Mouse (Mus musculus) midbrain, embryonic 13.5 days (tissue): ENCODE measurements around the gene Pcsk5. TPM values are rescaled to one million over a fixed set of nuclear protein-coding genes. Genes with fewer than 3 reads are reported as not detected.

Experiments used
- ATAC-seq: fragments of 200-750 bp; cut with Nextera tagmentation; 2 replicates; pipeline ENCODE4 v1.8.0; 2017; ENCODE audit warnings: mild to moderate bottlenecking, moderate TSS enrichment, moderate library complexity
- H3K27ac ChIP-seq: fragments of 300-500 bp; sonication (generic); 2 replicates; pipeline ENCODE4 v1.5.1; 2015; ENCODE audit warnings: inconsistent platforms, mild to moderate bottlenecking, moderate library complexity
- H3K27me3 ChIP-seq: fragments of 300-500 bp; sonication (generic); 2 replicates; pipeline ENCODE4 v1.6.1; 2015; ENCODE audit warnings: mild to moderate bottlenecking, inconsistent platforms
- H3K36me3 ChIP-seq: fragments of 300-500 bp; sonication (generic); 2 replicates; pipeline ENCODE4 v1.6.1; 2015; ENCODE audit warnings: mild to moderate bottlenecking, inconsistent platforms
- H3K4me1 ChIP-seq: fragments of 300-500 bp; sonication (generic); replicated peaks from 2 replicates; pipeline ENCODE4 v1.6.1; 2015; ENCODE audit warnings: inconsistent platforms
- H3K4me2 ChIP-seq: fragments of 300-500 bp; sonication (generic); replicated peaks from 2 replicates; pipeline ENCODE4 v1.6.1; 2015; ENCODE audit warnings: moderate library complexity, mild to moderate bottlenecking, inconsistent platforms
- H3K4me3 ChIP-seq: fragments of 300-500 bp; sonication (generic); replicated peaks from 2 replicates; pipeline ENCODE4 v1.5.1; 2015; ENCODE audit warnings: mild to moderate bottlenecking, inconsistent platforms
- H3K9ac ChIP-seq: fragments of 300-500 bp; sonication (generic); replicated peaks from 2 replicates; pipeline ENCODE4 v1.6.1; 2015; ENCODE audit warnings: mild to moderate bottlenecking, inconsistent platforms
- H3K9me3 ChIP-seq: fragments of 300-500 bp; sonication (generic); 2 replicates; pipeline ENCODE4 v1.6.1; 2016; ENCODE audit warnings: mild to moderate bottlenecking, inconsistent platforms
- WGBS: fragments of 180-500 bp; shearing (Covaris S2); methylation state at CpG from one replicate; pipeline ENCODE4 v1.1.7; 2015; 5-methylcytosine and 5-hydroxymethylcytosine counted together
- polyA plus RNA-seq: library from polyadenylated mRNA; unstranded; fragments of >200 nt; fragmentation: Nextera tagmentation; extraction: Ambion mirVana; gene quantifications from 2 replicates; pipeline ENCODE4 v1.2.1, GENCODE M21; 2015

Gene Pcsk5
- polyA plus RNA-seq: 6.1 and 7.1 TPM in 2 replicates

DNA sequence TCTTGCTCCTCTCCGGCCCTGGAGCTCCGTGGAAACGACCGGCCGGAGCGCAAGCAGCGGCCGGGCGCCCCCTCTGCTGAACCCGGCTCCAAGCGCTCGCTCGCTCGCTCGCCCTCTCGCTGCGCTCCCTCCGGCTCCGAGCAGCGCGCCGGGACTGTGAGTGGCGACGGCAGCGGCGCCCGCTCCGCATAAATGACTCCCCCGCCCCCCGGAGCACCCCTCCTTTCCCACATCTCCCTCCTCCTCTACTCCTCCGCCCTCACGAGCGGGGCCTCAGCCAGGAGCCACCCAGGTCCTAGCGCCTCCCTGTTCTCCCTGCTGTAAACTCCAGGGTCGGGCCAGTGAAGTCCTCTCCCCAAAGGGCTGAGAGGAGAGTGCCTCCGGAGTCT, at the start of gene Pcsk5:
TSS of gene Pcsk5 (minus strand) at position 162 of the 389 bp plus-strand sequence.
- peak; percentile 97 for ATAC-seq
- Histone ChIP-seq H3K4me3 (peak within 1 kb of the TSS; percentile 59), H3K4me1 (peaks cover 23% of the 10 kb centered on the region), H3K4me2 (peak within 1 kb of the TSS; percentile 90), H3K9ac (peak within 1 kb of the TSS; percentile 69), H3K27me3 (peaks cover 36% of the 10 kb centered on the region), H3K27ac (peak within 1 kb of the TSS; percentile 80), H3K36me3 (no peaks in the 10 kb centered on the region), H3K9me3 (no peaks in the 10 kb centered on the region)
- 0% methylated on average over 24 of the region's 36 CpGs for WGBS

DNA sequence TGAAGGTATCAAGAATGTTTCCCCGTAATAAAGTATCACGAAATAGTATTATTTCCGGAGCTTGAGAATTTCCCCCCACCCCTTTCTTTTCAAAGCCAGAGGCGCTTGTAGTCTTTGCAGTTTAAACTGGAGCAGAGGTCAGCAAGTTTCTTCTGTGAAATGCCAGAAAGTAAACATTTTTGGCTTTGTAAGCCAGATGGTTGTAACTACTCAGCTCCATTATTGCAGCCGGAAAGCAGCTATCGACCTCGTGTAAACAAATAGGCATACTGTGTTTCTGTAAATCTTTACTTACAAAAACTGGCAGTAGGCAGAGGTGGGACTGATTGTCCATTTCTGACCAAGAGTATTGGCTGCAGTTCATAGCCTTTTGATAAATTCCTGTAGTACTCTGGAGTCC, 38.4 kb upstream of the Pcsk5 start:
- Histone ChIP-seq H3K4me2 (no peak overlapping the region), H3K9ac (no peak overlapping the region), H3K27ac (no peak overlapping the region), H3K9me3 (no peaks in the 10 kb centered on the region), H3K27me3 (no peaks in the 10 kb centered on the region), H3K36me3 (no peaks in the 10 kb centered on the region), H3K4me1 (no peaks in the 10 kb centered on the region), H3K4me3 (no peak overlapping the region)
- WGBS: 83% methylated on average over 7 of the region's 7 CpGs
- no peak for ATAC-seq

DNA sequence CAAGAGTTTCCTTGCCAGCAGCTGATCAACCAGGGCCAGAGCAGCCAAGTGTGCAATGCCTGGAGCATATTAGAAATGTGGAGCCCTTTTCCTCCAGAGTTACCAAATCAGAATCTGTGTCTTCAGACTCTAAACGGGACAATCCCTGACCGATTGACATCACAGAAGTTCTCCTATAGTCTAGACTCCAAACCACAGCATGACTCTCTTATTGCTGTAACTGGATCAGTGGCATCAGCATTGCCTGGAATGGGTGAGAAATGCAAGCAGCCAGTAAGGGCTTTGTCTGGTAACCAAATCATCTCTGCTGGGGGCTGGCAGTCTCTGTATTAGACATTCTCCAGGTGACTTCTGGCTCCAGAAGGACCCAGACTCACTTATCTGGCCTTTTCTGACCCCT, 37.0 kb upstream of the Pcsk5 start:
- Histone ChIP-seq H3K36me3 (no peaks in the 10 kb centered on the region), H3K27ac (no peak overlapping the region), H3K4me3 (no peak overlapping the region), H3K4me2 (no peak overlapping the region), H3K9me3 (no peaks in the 10 kb centered on the region), H3K9ac (no peak overlapping the region), H3K4me1 (no peaks in the 10 kb centered on the region), H3K27me3 (no peaks in the 10 kb centered on the region)
- WGBS: 63% methylated on average over 2 of the region's 2 CpGs
- no peak for ATAC-seq

DNA sequence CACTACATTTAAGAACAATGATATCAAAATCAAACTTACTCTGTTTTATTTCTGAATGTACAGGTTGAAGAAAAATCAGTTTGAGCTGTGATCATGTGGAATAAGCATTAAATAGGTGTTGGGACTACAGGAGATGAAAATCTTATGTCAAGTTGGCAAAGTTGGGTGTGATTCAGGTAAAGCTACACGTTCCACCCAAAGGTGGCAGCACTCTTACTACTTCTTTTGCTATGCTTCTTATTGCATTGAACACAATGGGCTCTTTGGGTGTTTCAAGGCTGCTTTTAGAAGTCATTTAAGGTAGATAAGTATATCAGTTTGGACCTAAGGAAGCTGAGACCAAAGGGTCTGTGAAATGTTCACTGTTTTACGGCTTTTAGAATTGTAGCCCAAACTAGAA, 36.3 kb upstream of the Pcsk5 start:
- Histone ChIP-seq H3K4me3 (no peak overlapping the region), H3K9me3 (no peaks in the 10 kb centered on the region), H3K27me3 (no peaks in the 10 kb centered on the region), H3K4me1 (no peaks in the 10 kb centered on the region), H3K4me2 (no peak overlapping the region), H3K9ac (no peak overlapping the region), H3K36me3 (no peaks in the 10 kb centered on the region), H3K27ac (no peak overlapping the region)
- ATAC-seq: no peak
- 65% methylated on average over 2 of the region's 2 CpGs for WGBS

DNA sequence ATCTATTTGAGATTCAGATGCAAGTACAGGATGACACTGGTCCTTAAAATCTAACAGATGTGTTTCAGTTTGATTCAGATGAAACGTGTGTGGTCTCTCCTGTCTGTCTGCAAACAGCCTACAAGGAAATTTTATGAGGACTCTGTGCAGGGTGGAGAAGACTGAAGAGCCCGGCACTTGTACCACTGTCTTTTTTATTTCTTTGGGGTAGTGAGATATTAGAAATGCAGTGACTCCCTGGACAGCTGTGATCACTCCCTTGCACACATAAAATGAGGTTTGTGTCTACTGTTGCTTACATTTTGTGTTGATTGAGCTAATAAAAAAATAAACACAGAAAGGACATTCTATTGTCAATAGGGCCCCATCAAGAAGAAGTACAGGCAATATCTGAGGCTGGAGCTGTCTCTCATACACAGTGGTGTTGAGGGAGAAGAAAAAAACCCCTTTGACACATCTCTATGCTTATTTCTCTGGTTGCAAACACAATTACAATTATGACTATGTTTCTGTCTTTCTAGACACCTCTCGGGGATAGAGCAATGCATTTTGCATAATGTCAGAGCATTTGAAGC, 29.0 kb upstream of the Pcsk5 start:
- Histone ChIP-seq H3K9me3 (no peaks in the 10 kb centered on the region), H3K4me1 (no peaks in the 10 kb centered on the region), H3K4me3 (no peak overlapping the region), H3K9ac (no peak overlapping the region), H3K36me3 (no peaks in the 10 kb centered on the region), H3K27me3 (no peaks in the 10 kb centered on the region), H3K4me2 (no peak overlapping the region), H3K27ac (no peak overlapping the region)
- no peak for ATAC-seq
- 82% methylated on average over 3 of the region's 3 CpGs for WGBS

DNA sequence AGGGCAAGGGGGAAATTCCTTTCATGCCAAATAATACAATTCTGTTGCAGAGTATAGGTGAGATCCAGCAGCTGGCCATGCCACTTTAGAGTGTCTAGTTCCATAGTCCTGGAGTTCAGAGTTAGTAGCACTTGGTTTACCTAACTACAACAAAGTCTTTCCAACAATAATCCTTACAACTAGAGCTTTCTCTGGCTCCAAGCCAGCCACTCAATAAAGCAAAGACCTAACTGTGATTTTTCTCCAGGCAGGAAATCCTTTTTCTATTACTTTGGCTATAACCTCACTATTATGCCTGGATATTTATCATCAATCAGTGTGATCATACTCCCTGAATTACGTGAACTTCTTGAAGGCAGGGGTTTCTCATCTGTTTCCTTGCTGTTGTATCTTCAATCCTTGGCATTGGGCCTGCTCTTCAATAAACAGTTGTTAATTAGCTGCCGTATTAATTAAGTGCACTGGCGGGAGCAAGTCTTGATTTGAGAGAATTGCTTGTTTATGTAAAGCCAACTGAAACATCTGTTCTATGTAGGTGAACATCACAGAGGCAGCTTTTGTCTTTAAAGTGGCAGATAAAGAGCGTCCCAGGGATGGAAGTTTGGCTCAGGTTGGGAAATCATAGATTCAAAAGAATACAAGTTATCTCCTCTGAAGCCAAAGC, 23.1 kb upstream of the Pcsk5 start:
- H3K4me1 ChIP-seq: no peaks in the 10 kb centered on the region
- H3K27me3 ChIP-seq: no peaks in the 10 kb centered on the region
- H3K36me3 ChIP-seq: no peaks in the 10 kb centered on the region
- no peak overlapping the region for H3K27ac ChIP-seq
- no peak overlapping the region for H3K4me2 ChIP-seq
- WGBS: 71% methylated on average over 4 of the region's 4 CpGs
- no peak overlapping the region for H3K4me3 ChIP-seq
- H3K9ac ChIP-seq: no peak overlapping the region
- H3K9me3 ChIP-seq: no peaks in the 10 kb centered on the region
- ATAC-seq: no peak

DNA sequence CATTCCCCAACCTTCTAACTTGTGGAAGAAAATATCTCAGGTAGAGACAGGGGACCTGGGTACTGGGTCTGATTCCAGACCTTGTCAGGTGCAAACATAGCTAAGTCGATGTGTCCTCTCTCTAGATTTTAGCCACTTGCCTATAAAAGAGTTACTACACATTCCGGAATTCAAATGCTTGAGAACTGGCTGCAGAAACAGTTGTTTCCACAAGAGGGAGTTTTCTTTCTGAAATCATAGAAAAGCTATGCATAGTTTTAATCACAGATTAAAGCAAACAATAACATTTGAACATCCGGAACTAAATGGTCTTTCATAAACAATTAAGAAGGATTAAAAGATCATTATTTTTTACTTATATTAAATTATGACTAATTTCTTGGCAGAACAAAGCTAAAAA, 19.3 kb upstream of the Pcsk5 start:
- Histone ChIP-seq H3K27ac (no peak overlapping the region), H3K9me3 (no peaks in the 10 kb centered on the region), H3K36me3 (no peaks in the 10 kb centered on the region), H3K4me3 (no peak overlapping the region), H3K27me3 (no peaks in the 10 kb centered on the region), H3K4me2 (no peak overlapping the region), H3K4me1 (no peaks in the 10 kb centered on the region), H3K9ac (no peak overlapping the region)
- WGBS: 76% methylated on average over 3 of the region's 3 CpGs
- ATAC-seq: no peak

DNA sequence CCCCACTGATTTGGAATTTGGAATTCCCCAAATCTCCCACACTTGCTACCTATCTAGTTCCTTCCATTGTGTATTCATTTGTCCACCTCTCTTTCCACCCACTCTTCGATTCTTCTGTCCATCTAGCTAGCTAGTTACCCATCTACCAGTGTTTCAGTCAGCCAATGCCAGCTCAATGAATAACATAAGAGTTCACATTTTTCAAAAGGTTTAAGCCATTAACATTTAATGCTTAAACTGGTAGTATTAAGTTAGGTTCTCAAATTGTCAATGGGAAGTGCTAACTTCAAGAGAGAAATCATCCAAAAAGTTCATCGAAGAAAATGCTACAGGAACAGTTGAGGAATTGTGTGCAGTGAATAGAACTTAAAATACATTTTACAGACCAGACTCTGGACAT, 11.0 kb upstream of the Pcsk5 start:
- 86% methylated on average over 2 of the region's 2 CpGs for WGBS

DNA sequence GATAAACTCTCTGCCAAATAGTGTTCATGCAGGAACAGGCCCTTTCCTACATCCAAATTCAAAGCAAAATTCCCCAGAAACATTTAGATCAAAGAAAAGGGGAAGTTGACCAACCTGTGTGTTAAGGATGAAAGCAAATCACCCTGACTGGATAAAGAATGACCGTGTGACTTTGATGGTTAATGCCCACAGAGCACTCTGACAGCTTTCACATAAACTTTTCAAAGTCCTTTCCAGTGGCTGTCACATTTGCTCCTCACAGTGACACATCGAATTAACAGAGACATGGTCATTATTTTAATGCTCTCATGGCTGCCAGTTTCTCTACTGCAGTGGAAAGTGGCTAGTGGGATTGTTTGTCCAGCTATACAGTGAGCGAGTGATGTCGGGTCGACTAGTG, 8.5 kb upstream of the Pcsk5 start:
- Histone ChIP-seq H3K4me1 (no peaks in the 10 kb centered on the region), H3K4me2 (no peak overlapping the region), H3K27me3 (0 out of 2 replicates have a peak, but pooled peaks cover 5% of the 10 kb centered on the region), H3K9ac (no peak overlapping the region), H3K9me3 (no peaks in the 10 kb centered on the region), H3K36me3 (no peaks in the 10 kb centered on the region), H3K27ac (no peak overlapping the region), H3K4me3 (no peak overlapping the region)
- WGBS: 50% methylated on average over 5 of the region's 5 CpGs
- no peak for ATAC-seq

More for the DNA sequence above, 11.0 kb upstream of the Pcsk5 start:
- no peak overlapping the region for H3K4me2 ChIP-seq
- no peaks in the 10 kb centered on the region for H3K36me3 ChIP-seq
- no peak overlapping the region for H3K4me3 ChIP-seq
- ATAC-seq: no peak
- no peak overlapping the region for H3K9ac ChIP-seq
- no peak overlapping the region for H3K27ac ChIP-seq
- H3K27me3 ChIP-seq: 0 out of 2 replicates have a peak, but pooled peaks cover 5% of the 10 kb centered on the region
- H3K4me1 ChIP-seq: no peaks in the 10 kb centered on the region
- H3K9me3 ChIP-seq: no peaks in the 10 kb centered on the region

DNA sequence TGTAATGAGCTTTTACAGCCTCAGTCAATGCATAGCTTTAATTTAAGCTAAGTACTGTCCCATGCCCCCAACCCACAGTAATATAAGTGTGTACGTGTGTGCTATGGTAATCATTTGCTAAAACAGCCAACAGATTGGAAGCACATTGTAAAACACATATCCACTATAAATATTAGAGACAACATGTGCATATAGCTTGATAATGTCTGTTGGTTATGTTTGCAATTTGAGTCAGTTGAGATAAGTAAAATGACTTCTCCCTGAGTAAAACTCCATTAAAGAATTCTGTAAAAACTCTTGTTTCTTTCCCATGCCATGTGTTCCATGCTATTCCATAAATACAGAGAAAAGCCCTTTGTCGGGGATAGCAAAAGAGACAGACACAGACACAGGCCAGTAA, 4.2 kb upstream of the Pcsk5 start:
- no peaks in the 10 kb centered on the region for H3K9me3 ChIP-seq
- peaks cover 7% of the 10 kb centered on the region for H3K4me1 ChIP-seq
- no peak overlapping the region for H3K4me3 ChIP-seq
- ATAC-seq: no peak
- no peak overlapping the region for H3K9ac ChIP-seq
- no peaks in the 10 kb centered on the region for H3K36me3 ChIP-seq
- no peak overlapping the region for H3K4me2 ChIP-seq
- H3K27me3 ChIP-seq: peaks cover 24% of the 10 kb centered on the region
- no peak overlapping the region for H3K27ac ChIP-seq
- 94% methylated on average over 2 of the region's 2 CpGs for WGBS

DNA sequence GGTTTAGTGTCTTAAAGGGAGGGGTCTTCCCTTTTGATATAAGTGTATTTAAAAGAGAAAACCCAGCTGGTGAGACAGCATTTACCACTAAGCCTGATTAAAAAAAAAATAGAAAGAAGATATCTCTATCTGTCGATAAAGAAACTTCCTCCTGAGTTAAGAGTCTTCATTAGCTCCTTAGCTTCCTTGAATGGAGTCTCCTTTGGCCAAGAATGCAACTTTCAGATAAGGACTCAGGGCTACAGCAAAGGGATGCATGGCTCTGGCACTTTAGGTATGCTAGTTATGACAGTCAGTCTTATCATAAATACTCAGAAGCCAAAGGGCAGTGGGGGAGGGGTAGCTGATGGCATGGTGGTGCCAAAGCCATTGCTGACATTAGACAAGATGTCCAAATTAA, 2.4 kb upstream of the Pcsk5 start:
- 89% methylated on average over 1 of the region's 1 CpGs for WGBS
- no peak for ATAC-seq
- Histone ChIP-seq H3K36me3 (no peaks in the 10 kb centered on the region), H3K27me3 (peaks cover 32% of the 10 kb centered on the region), H3K4me2 (no peak overlapping the region), H3K9me3 (no peaks in the 10 kb centered on the region), H3K4me1 (peaks cover 23% of the 10 kb centered on the region), H3K4me3 (no peak overlapping the region), H3K27ac (no peak overlapping the region), H3K9ac (no peak overlapping the region)

DNA sequence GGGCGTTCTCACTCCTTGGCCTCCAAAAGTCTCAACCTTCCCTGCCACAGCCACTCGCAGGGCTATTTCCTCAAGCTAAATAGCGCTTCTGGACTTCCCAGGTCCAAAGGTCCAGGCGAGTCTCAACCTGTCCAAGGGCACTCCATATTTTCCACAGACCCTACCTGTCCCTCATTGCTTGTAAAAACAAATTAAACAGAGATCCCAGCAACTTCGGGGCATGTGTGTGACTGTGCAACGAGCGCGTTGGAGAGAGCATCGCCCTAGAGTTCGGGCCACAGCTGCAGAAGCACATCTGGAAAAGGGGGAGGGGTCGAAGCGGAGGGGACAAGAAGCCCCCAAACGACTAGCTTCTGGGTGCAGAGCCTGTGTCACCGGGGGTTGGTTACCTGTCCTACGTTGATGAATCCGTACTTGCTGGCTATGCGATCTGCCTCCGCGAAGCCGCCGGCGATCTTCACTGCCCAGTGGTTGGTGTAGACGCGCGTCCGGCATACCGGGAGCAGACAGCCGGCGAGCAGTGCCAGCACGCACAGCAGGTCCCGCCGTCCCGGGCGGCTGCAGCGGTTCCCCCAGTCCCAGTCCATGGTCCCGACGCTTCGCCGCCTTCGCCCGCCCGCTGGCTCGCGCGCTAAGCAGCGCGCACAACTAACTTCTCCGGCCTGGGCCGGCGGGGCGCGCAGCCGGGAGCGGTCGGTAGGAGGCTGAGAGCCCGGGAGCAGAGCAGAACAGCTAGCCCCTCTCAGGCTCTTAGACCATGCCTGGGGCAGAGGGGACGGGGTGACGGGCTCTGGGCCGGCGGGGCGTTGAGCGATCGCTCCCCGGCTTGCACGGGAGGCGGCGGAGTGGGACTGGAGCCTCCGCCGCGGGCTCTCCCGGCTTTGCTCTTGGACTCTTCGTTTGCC, 614 bp downstream of the Pcsk5 start:
- Histone ChIP-seq H3K36me3 (no peaks in the 10 kb centered on the region), H3K4me3 (peak overlapping the region; percentile 59), H3K9ac (peak overlapping the region; percentile 69), H3K4me2 (peak overlapping the region; percentile 90), H3K9me3 (no peaks in the 10 kb centered on the region), H3K4me1 (peaks cover 23% of the 10 kb centered on the region), H3K27ac (peak overlapping the region; percentile 80), H3K27me3 (peaks cover 36% of the 10 kb centered on the region)
- ATAC-seq: peak; percentile 93
- WGBS: under 1% methylated on average over 72 of the region's 72 CpGs
